Mouse (Mus musculus): Measurements from ENCODE around the gene Ak7.

DNA sequence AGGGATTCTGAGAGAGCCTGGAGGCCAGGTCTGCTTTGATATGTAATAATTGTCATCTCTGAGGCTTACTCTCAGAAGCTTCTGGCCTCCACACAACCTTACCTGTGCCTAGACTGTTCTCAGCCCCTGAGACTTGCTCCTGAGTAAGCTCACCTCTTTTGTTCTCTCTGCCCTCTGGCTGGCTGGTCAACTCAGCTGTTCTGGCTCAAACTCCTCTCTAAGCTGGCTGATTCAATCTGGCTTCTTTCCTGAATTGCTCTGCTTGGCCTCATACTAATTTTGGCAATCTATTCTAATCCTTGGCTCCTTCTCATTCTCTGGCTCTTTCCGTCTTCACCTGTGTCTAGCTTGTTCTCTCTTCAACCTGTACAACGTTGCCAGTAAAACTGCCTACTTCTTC is 53.1 kb downstream of the Ak7 start:
- no peak for TF ChIP-seq GATA1 (IDR thresholded peaks at IDR 0.05; ENCODE audit: borderline replicate concordance, low read length)
- no peak for TF ChIP-seq FLI1 (IDR thresholded peaks at IDR 0.05; ENCODE audit: low read length)
